Mouse (Mus musculus): Measurements from ENCODE around the gene Mocs2. TPM values are rescaled to one million over a fixed set of nuclear protein-coding genes. Genes with fewer than 3 reads are reported as not detected.
A peak's percentile ranks its signal among the peaks of the same experiment; 100 is the strongest.

The Mocs2 gene
- total RNA-seq (2021) = 10 to 100 TPM; 92.1 to 95.6 TPM
- long read RNA-seq, experiment 1, transcript Mocs2-207 (7 exons, 1,193 nt) = major isoform, 43 of 66 reads
- long read RNA-seq, experiment 1, transcript Mocs2-208 (6 exons, 1,855 nt) = minor isoform, 5 of 66 reads
- long read RNA-seq, experiment 1, partial matches to known transcripts = 3 of 66 reads
- long read RNA-seq, experiment 1, other reads (novel, unspliced or antisense) = 14 of 66 reads
- long read RNA-seq, experiment 2, transcript Mocs2-208 (6 exons, 1,855 nt) = minor isoform, 13 of 99 reads
- long read RNA-seq, experiment 2, transcript Mocs2-207 (7 exons, 1,193 nt) = major isoform, 62 of 99 reads
- long read RNA-seq, experiment 2, partial matches to known transcripts = 2 of 99 reads
- long read RNA-seq, experiment 2, other reads (novel, unspliced or antisense) = 19 of 99 reads

DNA sequence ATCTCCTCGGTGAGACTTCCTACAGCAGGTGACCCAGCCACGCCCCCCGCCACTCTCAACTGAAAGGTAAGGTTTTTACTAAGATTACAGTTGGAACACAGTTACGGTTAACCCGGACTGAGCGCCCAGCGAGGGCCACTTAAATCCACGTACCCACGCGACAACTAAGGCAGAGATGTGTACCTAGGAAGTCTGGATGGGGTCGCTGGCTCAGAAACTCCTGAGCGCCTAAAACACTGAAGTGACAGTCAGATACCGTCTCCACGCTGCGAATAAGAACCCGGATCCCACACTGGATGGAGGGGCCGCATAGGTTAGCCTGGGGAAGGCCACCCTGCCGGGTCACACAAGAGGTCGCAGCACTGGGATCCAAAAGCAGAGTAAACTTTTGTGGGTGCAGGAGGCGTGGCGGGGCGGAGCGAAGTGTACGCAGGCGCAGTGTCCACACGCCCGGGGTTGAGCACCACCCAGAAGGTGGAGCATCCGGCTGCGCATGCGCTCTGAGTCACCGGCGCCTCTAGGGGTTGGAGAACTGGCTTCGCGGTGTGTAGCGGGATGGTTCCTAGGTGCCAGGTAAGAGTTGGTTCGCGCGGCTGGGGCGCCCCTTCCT, at the start of gene Mocs2:
Gene Mocs2, plus strand, starts transcription at position 486 of the 610 bp plus-strand sequence.
- peak; percentile 90 to 93 for DNase-seq (ENCODE audit: low spot score in 2 of 2)

DNA sequence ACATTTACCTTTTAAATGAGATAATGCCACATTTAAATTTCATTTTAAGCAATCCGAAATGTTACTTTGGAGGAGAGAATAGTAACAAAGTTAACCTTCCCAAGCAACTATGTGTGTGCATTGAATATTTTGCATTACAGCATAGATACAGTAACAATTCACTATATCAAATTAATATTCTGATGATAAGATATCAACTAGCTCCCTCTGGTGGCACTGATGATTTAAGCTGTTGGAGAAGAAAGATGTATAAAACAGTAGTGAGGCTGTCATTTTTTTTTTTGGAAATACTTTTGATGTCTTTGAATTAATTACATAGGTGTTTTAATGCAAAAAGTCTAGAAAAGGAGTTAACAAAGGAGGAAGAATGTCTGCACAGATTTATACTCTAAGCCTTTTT, 26.5 kb upstream of the Mocs2 start:
- peak in 1 of 2 experiments; percentile 54 for DNase-seq (ENCODE audit: low spot score in 2 of 2)

DNA sequence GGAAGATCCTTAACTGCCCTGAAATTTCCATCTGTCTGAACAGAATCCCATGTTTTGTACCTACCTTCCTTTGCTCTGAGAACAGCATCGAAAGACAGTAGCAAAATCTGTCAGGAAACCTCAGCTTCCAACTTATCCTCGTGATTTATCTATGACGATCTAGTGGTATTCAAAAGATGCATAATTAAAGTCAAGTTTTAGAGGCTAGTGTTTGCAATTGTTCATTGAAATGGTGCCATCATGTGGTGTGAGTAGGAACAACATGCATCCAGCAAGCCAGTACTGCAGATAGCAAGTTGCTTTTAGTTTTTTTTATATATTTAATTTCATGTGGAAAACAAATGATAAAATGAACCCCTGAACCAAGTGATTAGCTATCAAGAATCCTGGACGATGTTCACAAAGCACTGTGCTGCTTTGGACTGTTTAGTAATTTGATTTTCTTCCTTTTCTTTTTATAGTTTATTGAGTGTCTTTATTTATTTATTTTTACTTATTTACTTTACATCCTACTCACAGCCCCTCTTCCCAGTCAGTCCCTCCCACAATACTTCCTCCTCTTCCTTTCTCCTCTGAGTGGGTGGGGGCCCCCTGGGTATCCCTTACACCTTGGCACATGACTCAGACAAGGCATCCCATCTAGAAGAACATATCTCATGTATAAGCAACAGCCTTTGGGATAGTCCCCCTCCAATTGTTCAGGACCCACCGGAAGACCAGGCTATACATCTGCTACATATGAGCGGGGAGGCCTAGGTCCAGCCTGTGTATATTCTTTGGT, 24.6 kb upstream of the Mocs2 start:
- peak; percentile 65 to 86 for DNase-seq (ENCODE audit: low spot score in 2 of 2)

DNA sequence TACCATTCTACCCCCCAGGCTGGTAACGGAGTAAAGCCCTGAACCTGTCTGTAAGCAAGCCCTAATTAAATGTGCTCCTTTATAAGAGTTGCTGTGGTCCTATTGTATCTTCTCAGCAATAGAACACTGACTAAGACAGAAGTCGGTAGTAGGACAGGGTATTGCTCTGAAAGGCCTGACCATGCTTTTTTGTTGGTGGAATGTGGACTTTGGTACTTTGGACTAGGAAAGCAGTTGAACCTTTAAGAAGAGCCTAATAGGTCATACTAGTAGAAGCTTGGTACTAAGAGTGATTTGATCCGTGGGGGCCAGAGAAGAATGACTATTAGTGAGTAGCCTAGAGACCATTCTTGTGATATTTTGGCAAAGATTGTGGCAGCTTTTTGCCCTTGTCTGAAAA, 16.2 kb upstream of the Mocs2 start:
- DNase-seq (ENCODE audit: low spot score in 2 of 2) = no peak

DNA sequence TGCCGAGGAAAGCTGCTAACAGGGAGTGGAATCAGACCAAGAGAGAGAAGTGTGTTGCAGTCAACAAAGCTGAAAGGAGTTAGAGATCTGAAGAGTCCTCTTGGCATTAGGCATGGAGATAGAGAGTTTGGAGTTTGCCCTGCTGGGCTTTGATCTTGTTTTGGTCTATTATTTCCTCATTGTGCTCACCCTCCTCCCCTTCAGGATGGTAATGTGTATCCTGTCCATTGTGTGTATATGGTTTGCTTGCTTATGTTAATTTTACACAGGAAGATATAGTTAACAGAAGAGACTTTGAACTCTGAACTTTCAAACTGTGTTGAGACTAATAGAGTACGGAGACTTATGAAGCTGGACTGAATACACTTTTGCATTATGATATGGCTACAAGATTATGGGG, 15.1 kb upstream of the Mocs2 start:
- DNase-seq (ENCODE audit: low spot score in 2 of 2) = no peak

DNA sequence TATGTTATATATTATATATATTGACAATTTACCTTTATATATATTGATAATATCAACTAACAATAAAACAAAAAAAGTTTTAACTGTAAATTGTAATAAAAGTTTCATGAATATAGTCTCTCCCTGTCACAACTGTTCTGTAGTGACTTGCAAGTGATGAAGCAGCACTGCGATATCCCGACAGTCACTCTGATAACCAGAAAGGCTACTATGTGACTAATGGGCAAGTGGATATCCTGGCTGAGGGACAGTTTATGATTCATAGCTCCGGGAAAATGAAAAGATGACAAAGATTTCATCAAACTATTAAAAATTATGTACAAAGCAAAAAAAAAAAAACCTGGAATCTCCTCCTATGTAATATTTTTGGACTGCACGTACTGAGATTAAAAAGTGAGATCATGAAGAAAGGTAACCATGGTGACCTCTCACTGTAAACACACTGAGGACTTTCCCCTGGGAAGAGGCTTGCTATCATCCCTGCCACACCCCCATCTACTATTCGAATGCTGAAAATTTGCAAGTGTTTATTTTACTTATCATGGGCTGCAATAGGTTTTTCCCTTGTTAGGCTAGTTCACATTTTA, 8.3 kb upstream of the Mocs2 start:
- no peak for DNase-seq (ENCODE audit: low spot score in 2 of 2)

DNA sequence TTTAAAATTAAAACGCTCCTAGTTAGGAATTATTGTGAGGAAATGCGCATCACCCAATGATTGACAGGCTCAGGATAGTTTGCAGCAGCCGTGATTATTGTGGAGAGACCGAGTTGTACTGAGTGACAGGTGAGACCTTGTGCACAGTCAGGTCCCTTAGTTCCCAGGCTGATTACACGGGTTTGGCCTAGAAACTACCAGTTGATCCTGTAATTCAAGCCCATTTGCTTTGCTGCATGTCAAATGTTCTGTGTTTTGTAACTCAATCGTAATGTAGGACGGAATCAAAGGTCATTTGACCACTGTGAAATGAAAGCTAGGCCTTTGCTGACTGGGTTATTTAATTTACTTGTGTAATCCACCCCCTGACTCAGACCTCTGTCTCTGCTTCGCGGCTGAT, 477 bp downstream of the Mocs2 start:
- no peak for DNase-seq (ENCODE audit: low spot score in 2 of 2)

DNA sequence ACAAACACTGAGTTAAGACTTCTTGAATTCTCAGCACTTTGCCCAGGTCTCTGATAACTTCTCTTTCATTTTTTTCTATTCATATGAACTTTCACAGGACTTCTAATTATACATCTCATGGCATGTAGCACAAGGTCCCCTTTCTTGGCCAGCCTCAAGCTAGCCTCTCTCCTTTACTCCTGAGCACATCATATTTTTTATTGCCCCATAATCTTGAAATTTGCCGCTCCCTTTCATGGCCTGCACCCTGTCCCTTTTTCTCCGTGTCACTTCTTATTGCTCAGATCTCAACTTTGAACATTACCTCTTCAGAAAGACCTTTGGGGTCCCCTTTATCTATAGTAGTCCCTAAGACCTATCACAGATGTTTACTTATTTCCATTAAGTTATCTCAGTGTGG, 4.8 kb downstream of the Mocs2 start:
- no peak for DNase-seq (ENCODE audit: low spot score in 2 of 2)

DNA sequence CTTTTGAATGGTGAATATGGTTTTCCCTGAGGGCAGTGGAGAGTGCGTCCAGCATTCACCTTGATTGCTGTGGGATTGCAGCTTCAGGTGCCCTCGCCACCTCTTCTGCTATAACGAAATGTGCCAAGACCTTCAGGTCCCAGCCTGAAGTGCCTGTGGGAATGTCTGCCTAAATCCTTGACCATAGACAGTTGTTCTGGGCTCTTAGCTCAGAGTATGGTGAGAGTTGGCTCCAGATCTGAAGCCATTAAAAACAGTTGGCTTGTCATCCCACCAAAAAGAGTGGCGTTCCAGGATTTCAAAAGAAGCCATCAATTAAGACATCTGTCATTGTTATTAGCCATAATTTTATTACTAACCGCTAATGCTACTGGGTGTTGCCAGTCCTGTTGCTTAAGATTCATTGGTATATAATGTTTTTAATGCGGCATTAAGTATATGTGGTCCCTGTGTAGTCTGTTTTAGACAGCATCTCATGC, 7.4 kb downstream of the Mocs2 start:
- DNase-seq (ENCODE audit: low spot score in 2 of 2) = no peak

DNA sequence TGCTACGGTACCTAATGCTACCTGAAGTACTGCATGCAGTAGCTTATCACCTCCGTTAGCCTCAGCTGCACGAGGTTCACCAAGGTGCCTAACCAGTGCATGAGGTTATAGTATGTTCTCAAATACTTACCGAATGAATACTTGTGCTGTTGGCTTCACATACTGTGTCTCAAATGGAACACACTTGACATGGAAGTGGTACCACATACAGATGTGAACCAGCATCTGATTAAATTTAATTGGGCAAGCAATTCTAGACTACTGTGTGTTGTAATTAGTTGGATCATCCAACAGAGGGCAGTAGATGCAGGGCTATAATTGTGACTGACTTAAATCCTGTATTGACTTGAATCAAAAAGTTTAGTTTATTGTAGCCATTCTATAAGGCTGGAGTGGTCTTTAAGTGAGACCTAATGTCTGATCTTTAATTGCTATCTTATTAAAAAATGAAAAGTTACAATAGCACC, 13.4 kb downstream of the Mocs2 start:
- DNase-seq (ENCODE audit: low spot score in 2 of 2) = peak in 1 of 2 experiments; percentile 47

DNA sequence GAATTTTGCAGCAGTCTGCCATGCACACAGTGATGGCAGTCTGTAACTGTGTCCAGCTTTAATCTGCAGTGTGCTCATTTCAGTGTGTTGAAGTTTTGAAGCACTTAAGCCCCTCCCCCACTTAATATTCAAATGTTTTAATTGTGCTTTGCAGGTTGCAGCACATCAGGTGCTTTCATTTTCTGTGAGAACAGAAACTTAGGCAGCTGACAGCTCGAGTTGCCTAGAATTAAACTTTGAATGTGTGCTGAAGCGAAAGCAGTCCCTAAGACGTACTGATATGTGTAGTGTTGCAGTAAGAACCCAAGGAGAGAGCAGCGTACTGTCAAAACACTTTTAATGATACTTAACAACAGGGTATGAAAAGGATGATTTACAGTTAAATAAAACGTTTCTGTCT, 14.7 kb downstream of the Mocs2 start:
- no peak for DNase-seq (ENCODE audit: low spot score in 2 of 2)

DNA sequence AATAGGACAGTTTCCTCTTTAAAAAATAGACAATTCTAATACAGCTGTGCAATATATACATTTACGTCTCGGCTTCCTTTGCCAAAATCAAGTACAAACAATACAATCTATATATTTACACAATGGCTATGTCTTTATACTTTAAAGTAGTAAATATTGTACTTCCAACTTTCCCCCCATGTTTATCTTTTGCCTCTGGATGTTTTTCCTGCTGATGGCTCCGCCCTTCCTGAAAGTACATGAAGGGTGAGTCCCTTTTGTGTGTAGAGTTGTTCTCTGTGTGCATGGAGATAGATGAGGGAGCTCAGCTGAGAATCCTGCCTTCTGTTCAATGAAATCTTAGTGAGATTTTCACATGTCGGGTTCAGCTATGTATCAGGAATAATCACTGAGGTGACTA, 15.3 kb downstream of the Mocs2 start:
- DNase-seq (ENCODE audit: low spot score in 2 of 2) = no peak

DNA sequence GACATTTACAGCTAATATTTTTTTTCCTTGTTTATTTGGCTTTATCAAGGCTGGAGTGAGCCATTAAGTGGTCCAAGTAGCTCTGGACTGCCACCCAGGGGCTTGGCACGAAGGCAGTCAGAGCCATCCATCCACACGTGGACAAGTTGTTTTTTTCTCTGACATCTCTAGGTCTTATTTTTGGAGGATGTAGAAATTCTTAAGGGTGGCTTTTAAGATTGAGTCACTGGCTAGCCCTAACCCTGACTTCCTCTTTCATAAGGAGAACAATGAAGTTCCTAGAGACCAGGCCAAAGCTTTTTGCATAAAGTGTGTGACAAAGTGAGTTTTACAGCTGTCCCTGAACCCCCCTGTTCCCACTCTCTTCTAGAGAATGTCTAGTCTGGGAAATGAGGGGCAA, 16.5 kb downstream of the Mocs2 start:
- DNase-seq (ENCODE audit: low spot score in 2 of 2) = no peak

DNA sequence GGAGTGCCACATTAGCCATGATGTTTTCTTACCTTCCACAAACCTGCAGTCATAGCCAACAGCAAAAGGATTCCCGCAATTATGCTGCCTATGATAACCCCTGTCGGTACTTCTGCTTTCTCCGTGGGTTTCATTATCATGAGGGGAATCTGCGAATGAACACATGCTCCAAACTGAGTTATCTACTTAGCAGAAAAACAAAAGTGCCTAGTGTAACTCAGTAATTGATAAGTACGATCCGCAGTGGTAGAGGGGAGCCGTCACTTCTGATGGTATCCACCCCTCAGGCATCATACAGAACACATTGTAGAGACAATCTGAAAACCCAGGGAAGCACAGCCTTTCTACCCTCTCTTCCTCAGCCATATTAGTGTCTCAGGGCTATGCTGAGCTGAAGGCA, 19.0 kb downstream of the Mocs2 start:
- DNase-seq (ENCODE audit: low spot score in 2 of 2) = no peak

DNA sequence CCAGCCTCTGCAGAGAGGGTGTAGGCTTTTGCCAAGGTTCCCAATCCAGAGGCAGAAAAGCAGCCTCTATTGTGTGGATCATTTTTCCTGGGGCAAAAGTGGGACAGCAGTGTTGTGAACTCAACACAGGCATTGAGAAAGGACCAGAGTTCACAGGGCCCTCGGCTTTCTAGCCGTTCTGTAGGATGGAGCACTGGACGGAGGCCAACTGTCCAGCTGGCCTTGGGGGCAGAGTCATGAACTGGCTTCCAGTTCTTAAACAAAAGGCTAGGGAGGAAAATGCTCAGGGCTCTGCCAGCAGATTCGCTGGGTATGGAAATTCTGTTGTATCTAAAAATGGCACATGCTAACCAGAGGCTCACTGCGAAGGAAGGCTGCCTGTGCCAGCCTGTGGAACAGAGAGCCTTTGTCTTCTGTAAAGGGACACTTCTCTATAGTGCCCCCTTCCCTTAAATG, 20.5 kb downstream of the Mocs2 start:
- peak; percentile 35 to 71 for DNase-seq (ENCODE audit: low spot score in 2 of 2)

DNA sequence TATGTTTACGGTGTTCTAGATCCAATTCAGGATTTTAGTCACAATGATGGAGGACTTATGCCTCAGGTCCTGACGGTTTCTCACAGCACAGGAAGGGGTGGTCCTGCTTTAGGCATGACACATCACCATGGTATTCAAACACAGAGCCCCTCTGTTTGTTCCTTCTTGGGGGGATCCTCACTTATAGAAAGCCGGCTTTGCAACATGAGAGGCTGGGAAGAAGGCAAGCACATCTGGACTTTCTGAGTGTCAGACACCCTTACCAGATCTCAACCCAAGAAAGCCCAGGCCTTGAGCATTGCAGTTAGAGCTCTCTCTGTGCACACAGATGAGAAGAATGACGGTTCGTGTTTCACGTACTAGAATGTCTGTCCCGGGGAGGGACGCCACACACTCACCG, 21.1 kb downstream of the Mocs2 start:
- DNase-seq (ENCODE audit: low spot score in 2 of 2) = no peak

DNA sequence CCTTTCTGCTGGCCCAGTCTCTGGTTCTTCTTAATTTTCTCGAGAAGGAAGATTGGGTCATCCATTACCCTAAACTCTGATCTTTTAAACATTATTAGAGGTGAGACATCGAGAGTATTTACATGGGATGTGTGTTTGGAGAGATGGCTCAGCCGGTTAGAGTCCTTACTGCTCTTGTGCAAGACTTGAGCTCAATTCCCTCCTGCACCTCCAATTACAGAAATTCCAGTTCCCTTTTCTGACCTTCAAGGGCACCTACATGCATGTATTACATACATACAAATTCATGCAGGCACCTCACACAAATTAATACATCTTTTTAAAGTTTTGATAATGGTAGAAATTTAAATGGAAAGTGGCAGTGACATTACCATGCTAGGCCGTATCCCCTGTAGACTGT, 22.5 kb downstream of the Mocs2 start:
- no peak for DNase-seq (ENCODE audit: low spot score in 2 of 2)

DNA sequence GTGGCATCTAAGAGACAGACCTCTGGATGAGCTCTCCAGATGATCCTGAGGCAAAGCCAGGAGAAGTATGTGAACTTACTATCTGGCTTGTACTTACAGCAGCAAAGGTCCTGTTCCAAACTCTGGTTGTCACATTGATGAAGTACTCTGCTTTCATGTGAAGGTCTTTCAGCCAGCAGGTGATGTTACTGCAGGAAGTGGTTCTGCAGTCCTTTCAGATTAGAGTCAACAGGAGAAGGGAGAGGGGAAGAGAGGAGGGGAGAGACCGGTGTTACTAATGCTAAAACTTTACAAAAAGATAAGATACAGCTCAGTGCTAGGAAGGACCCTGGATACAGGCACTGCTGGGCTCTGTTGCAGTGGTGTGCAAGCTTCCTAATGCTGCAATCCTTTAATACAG, 25.3 kb downstream of the Mocs2 start:
- no peak for DNase-seq (ENCODE audit: low spot score in 2 of 2)

DNA sequence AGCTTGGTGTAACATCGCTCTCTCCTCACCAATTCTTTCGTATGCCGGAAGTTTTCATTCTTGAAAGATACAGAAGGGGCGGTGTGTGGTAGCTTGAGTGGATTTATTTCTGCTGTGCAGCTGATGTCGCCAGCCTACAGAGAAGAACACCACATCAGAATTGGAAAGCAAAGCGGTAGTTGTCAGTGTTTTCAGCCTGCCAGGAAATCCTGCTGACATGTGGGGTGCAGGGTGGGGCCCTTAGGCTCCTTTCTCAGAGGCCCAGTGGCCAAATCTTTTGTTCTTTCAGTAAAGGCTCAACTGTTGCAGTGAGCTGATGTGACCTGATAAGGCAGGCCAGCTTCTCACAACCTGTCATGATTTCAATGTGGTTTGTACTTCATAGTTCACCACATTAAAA, 27.8 kb downstream of the Mocs2 start:
- DNase-seq (ENCODE audit: low spot score in 2 of 2) = no peak

DNA sequence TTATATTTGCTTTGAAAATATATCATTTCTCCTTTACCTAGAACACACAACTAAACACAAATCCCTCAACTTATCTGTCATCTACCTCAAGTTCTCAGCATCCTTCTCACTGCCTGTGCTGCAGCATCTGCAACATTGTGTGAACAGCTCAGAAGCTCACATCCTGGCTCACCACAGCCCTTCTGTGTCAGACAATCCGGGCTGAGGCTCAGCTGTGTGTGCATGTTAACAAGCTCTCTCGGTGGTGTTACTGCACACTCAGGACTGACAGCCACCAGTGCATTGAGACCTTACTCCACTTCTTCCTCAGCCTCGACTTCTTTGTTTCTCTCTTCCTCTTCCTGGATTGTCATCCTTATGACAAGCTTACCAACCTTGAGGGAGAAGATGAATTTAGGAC, 30.9 kb downstream of the Mocs2 start:
- no peak for DNase-seq (ENCODE audit: low spot score in 2 of 2)
